Mouse (Mus musculus): ENCODE results near the gene Eva1c.

The Eva1c gene

DNA sequence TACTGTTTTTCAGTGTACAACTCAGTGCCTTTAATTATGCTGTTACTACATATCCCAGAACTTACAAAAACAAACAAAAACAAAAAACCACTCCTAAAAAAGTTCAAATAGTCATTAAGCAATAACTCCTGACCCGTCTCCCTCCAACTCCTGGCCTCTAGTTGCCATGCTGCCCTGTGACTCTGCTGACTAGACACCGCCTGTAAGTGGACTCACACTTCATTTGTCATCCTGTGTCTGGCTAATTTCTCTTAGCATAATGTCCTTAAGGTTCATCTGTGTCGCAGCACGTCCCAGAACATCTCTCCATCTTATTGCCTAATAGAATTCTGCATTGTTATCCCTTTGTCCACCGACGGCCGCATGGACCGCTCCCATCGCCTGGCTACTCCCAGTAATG lies 979 bp downstream of the Eva1c start:
- DNase-seq = no peak

DNA sequence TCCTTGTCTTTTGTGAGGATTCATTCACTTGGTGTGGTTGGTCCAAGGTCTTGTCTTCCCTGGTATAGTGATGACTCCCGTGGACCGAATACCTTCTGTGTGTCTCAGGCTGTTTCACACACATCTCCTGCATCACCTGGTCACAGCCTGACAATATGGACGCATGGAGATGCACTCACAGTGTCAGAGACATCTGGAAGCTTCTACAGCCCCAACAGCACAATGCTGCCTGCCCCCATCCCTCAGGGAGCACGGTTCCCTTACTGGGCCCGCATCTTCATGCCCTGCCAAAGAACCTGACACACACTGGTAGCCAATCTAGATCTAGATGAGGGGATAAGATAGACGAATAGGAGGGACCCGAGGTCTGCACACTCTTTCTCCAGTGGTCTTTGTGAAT lies 2.6 kb downstream of the Eva1c start:
- DNase-seq = no peak

DNA sequence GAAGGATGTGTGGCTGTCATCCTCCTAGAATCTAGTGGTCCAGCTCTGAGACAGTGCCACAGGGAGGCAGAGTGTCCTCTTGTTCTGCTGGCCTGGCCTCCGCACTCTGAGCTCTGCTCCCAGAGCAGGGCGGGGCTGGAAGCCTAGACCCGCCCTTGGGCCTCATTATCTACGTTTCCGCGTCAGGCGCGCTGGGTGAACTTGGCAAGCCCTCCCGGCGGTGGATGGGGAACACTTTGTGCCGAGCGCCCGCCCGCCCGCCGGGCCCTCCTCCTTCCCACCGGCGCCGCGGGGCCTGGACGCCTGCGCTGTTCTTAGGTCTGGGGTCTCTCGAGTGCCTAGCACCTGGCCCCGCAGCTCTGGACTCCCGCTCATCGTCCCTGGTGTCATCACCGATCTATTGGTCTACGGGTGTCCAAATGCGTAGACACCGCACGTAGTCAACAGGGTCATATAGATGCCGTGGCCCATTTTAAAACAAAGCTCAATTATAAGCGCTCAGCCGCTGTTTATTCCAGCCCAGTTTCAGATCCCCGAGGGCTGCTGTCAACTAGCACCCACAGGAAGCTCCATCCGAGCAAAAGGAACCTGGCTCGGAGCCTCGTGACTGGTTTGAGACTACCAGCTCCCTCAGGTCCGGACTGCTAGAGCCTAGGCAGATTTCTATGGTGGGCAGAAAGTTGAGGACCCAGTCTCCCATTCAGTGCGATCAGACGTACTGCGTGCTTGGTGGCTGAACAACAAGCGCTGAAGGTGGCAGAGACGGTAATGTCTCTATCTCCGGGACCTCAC lies 3.6 kb downstream of the Eva1c start:
- peak; percentile 94 for DNase-seq

DNA sequence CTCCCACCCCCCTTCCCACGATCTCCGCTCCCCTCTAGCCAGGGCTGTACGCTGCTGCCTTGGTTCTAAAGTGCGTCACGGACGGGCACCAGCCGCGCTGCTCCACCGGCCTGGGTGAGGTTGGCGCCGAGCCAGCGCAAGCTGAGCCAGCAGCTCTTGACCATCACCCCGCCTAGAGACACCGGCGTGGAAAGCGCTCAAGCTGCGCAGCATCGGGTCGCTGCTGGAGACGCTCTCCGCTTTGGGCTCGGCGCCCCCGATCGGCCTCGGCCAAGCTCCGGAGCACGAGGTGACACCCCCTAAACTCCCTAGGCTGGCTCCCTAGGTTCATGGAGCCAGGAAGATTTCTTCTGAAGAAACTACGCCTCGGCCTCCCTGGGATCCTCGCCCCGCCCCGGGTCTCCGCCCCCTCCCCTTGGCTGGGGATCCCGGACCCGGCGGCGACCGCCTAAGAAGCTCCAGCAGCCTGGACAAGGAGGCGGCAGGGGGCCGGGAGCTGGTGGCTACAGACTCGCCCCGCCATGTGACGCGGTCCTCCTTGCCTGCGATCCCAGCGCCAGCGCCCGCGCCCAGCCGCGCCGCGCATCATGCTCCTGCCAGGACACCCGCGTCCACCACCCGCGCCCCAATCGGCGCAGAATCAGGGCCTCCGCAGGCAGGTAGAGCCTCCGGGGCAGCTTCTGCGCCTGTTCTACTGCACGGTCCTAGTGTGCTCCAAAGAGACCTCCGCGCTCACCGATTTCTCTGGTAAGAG lies 4.3 kb downstream of the Eva1c start:
- peak; percentile 87 for DNase-seq

DNA sequence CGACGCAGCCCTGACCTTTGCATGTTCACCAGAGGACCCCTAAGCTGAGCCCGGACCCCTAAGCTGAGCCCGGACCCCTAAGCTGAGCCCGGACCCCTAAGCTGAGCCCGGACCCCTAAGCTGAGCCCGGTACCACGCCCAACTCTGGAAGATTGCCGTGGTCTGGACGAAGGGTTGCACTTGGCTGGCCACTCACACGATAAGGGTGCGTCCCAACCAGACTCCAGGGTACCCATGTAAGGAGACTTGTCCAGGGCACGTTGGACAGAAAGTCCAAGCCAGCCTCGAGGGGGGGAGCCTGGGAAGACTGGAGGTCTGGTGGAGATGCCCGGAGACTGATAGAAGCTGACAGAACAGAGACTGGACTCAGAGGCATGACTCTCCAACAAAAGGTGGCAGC lies 5.2 kb downstream of the Eva1c start:
- peak; percentile 28 for DNase-seq

DNA sequence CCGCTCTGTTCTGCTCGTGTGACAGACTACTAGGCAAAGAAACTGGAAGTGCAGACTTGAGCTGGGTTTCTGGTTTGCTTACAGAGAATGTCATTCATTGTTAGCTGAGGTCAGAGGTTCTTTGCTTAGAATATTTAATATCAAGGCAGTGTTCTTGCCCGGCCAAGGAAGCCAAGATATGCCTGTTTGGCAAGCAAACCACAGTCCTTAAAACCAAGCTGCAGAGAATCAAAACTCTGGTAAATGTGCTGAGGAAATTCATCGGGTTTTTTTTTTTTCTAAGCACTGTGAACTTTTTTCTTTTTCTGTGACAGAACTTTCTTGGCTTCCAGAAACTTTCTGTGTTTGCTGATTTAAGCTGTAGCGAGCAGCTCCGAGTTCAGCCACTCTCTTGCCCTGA lies 6.0 kb downstream of the Eva1c start:
- no peak for DNase-seq

DNA sequence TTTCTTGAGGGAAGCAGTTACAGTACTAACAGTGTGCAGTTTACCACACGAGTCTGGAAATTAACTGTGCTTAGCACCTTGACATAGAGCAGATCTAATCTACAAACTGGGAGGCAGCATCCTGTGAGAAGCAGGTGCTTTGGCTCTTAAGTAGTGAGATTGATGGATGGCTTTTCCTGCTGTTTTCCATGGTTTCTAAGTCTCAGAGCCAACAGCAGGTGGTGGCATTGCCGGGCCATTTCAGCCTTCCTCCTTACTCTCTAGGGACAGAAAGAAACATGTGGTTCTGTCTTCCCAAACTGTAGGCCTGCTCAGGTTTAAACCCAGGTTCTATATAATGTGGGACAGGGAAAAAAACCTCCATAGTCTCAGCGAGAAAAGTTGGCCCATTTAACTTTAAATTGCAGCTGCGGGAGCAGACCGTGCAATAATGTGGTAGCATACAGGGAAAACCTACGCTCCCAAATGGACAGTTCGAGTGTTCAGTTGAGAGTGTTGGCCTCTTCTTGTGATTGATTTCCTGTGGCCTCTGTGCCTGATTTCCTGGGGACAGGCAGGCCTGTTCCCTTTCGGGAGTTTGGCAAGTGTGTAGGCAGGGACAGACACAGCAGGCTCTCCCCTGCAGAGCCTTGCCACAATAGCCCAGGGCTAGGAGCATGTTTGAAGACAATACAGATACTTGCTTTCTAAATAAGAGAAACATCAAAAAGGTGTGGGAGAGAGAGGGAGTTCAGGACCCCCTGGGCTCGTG lies 6.7 kb downstream of the Eva1c start:
- DNase-seq = no peak

DNA sequence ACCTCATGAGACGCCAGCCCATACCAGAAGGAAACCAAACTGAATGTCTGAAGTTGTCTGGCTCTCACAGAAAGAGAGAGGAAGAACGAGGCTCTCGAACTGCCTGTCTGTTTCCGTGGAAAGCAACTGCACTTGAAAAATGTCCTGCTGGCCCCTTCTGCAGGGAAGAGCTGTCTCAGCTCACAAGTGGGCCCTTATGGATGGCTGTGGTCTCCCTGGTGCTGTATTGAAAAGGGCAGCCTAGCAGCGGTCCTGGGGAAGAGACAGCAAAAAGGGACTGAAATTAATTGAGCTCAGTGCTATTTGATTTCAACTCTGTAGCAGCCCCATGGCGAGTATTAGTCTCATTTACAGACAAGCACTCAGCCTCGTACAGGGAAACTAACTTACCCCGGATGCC lies 10.9 kb downstream of the Eva1c start:
- no peak for DNase-seq

DNA sequence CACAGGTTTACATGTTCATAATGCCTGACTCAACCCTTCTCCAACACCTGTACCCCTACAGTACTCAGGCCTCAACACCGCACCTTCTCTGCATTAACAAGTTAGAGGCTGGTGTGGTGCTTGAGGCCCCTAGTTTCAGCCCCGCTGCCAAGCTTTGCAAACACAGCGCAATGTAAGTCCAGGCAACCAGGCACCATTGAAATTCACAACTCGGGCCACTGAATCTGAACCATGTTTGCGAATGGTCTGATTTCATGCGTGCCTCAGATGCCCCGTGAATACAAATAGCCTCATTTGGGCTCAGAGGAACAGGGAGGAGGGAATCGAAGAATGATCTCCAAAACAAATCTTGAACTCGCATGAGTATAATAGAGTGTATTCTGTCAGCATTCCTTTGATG lies 15.6 kb downstream of the Eva1c start:
- no peak for DNase-seq

DNA sequence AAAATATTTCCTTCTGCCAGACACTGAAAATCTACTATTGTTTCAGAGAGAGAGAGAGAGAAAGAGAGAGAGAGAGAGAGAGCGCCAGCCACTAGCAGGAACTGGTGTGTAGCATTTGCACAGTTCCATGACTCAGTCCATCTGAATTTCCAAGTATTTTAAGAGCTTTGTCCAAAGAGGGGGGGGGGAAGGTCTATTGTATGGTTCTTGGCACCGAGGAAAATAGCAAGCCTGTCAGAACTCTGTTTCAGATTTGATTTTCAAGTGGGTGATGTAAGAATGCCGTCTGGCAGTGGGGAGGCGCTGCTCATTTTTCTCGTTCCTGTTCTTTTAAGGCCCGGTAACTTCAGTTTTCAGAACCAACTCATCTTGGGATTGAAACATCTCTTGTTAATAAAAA lies 18.5 kb downstream of the Eva1c start:
- no peak for DNase-seq

DNA sequence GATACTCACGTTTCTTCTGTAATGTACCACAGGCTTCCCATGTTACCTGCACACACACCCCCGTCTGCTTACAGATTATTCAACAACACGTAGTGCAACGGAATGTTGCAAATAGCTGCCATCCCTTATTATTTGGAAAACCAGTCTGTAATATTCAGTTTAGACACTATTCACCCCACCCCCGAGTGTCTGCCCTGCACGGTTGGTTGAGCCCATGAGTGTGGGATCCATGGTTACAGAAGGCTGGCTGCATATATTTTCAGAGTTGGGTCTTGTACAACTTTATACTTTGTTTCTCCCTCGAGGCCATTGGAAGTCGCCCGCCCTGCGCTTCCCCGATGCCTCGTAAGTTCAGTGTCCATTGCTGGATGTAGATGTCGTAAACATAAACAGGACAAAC lies 19.1 kb downstream of the Eva1c start:
- DNase-seq = no peak

DNA sequence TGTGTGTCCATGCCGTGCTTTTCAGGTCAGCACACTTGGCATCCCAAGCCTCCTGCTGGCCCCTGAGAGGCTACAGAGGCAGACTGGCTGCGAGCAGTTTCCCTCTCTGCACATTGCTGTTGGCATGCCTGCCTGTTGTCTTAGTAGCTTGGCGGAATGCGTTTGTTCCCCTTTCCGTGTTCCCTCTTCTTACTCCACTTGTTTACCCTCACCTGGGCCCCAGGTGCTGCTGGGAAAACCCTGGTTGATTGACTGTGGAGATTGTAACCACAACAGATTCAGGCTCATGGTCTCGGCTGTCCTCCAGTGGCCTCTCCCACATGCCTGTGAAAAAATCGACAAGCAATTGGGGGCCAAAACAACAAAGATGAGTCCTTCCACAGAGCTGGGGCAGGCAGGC lies 22.2 kb downstream of the Eva1c start:
- peak; percentile 45 for DNase-seq

DNA sequence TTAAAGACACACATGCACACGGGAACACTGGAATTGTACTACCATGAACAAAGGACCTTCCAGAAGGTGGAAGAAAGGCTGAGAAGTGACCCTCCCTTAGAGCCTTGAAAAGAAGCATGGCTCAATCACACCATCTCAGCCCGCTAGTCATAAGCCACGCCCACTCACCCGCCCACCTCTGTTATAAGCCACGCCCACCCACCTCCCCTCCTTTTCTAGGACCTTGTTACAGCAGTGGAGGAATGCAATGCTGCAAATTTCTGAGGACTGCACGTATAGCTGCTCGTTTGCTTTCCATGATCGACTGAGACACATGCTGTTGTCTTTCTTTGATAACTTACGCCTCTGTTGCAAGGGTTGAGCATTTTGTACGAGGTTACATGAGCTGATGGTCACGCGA lies 22.7 kb downstream of the Eva1c start:
- DNase-seq = peak; percentile 27

DNA sequence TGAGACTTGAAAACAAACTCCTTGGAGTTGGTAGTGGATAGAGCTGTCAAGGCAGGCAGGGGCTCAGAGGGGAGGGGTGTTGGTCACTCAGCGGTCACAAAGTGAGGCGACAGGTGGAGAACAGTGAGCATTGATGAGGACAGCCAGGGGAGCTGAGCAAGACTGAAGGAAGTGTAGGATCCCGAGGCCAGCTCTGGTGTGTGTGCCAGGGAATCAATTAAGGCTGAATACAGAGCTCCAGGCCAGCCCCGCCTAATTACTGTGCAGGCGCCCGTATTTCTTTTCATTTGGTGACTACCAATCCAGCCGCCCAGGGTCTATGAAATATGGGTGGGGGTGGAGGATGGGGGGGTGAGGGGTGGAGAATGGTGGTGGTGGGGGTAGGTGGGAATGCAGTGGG lies 24.4 kb downstream of the Eva1c start:
- no peak for DNase-seq

DNA sequence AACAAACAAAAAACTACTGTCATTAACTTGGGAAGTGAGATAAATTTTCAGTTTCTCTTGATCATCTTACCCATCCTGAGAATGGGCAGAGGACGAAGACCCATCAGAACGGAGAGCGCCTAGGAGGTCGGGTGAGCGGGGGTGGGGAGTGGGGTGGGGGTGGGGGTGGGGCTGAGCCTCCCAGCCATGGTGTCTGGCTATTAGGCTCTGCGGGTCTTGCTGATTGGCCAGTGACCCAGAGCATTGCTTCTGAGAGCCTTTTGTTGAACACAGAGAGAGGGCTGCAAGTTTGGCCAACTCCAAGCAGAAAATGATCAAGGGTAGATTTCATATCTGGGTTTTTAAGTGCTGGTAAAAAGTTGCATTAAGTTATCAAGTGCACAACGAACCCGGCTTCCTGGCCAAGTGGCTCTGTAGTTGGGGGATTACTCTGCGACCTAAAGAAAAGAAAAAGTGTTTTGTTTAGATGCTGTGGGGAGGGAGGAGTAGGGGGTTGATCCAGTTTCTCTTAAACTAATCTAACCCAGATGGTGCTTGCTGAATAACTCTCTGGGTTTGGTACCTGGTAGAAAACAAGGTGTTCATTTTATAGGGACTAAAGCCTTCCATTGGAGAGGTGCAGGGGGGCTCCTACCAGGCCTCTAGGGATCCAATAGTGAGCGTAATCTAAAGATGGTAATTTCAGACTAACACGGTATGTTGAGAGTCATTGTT lies 25.3 kb downstream of the Eva1c start:
- no peak for DNase-seq

DNA sequence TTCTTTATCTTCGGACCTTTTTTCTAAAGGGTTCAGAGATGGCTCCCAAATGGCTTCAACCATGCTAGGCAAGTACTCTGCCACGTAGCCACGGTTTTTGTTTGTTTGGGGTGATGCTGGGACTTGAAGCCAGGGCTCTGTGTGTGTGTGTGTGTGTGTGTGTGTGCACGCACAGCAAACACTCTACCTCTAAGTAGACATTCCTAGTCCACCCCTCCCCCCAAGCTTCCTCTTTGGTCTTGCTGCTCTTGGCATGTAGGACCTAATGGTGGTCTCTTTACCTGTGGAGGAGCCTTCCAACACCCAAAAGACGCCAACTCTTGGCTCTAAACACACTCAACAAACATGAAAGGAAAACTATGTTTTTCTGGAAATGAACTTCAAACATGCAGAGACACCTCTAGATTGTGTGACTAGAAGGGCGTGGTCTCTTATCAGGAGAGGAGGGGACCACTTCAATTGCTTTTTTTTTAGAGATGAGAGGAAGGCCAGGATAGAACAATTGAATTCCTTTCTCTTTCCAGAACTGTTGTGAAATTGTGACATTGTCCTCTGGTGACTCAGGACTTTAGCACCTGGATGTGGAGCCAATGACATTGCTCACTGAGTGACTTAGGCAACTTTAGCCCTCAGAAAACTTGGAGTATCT lies 30.2 kb downstream of the Eva1c start:
- DNase-seq = no peak

DNA sequence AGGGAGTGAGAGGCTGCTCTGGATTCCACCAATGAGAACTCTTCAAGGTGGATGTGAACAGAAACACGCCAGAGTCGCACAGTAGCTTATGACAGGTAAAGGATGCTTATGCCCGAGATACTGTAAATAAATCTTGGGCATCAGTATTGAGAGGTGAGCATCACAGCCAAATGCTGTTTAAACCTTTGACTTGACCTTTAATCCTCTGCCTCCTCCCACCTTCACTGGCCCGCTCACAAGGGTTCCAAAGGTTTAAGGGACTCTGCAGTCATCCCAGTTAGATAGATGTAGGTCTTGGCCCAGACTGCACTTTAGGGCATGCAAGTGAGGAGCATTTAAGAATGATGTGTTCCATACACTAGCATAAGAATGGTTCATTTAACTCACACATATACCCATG lies 31.7 kb downstream of the Eva1c start:
- no peak for DNase-seq

DNA sequence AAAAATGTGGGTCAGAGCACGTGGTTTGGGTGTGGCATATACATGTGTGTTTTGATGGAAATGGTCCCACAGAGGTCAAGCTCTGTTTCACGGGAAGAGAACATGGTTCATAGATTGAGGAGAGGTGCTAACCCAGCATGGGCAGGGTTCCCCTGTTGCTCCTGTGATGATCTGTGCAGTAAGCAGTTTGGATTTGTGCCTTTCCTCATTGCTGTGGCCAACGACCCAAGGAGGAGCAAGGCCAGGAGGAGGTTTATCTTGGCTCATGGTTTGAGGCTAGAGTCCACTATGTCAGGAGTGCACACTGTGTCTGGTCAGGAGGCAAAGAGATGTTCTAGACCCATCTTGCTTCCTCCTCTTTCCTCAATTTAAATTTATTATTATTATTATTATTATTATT lies 36.5 kb downstream of the Eva1c start:
- DNase-seq = no peak

DNA sequence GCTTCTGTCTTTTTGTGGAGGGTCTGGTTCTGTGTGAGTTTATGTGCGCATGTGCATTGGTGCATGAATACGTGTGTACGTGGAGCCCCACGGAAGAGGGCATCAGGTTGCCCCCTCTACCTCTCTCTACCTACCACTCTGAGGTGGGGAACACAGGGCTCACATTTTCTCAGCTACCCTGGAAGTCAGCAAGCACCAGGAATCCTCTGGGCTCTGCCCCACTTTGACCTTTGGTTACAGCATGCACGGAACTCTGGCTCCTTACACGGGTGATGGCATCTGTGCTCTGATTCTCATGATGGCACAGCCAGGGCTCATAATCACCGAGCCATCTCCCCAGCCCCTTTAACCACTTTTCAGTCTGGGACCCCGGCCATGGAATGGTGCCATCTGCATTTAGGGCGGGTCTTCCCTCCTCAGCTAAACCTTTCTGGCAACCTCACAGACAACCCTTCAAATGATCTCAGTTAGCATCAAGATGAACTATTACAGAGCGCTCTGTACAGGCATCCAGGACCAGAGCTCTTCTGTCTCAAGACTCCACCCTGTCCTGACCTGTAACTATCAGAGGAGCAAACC lies 37.0 kb downstream of the Eva1c start:
- DNase-seq = no peak

DNA sequence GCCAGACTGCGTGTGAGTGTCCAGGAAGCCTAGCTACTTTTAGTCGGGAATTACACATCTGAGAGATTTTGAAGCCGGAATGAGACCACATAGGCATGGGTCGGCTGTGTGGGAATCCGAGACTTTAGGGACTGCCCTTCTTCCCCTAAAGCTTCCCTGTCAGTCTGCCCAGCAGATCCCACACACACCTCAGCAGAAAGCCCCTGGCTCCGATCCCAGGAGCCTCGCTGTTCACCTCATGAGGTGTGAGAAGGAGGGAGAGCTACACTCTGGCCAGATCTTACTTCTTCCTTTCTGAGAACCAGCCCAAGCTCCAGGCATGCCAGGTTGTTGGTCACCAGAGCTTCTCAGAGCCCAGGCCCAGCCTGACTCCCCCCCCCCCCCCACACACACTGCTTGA lies 38.2 kb downstream of the Eva1c start:
- DNase-seq = no peak

DNA sequence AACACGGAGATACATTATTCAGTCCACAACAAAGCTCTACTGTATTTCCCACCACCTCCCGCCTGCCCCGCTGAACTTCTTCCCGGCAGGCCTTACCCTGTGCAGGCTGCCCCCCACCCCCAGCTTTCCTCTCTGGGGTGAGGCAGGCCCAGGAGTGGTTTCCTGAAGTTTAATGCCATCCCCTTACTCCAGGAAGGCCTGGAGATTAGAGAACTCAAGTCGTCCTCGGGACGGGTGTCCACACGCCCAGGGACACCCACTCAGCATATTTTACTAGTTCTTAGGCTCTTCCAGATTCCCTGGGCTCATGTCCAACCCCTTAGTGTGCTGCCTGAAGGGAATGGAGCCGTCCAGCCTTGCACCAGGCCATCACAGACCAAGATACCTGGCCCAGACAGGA lies 39.1 kb downstream of the Eva1c start:
- DNase-seq = no peak

DNA sequence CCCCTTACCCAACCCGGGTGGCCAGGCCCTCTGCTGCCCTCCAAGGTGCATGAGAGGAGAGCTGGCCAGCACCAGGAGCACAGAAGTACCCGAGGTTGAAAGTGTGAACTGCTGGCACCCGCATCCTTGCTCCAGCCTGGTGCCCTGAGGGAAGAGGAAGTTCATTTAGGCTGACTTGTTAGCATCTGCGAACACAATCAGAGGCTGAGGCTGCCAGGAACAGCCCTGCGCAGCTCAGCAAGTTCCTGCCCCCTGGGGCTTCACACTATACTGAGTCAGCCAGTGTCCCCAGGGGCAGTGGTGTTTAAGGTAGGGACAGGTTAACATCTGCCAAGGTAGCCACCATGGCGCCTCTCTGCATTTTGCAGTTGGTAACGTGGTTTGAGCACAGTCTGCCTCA lies 41.6 kb downstream of the Eva1c start:
- no peak for DNase-seq

Measured in lung, postnatal 14 days (tissue).